Mouse (Mus musculus) C2C12 (cell line): ENCODE measurements around the gene Tbc1d1.

Experiments
- CEBPB ChIP-seq: IDR thresholded peaks from one replicate; pipeline ENCODE4 v1.6.1; 2011; ENCODE audit warnings: low read depth, mild to moderate bottlenecking, control low read depth, moderate library complexity
- CTCF ChIP-seq: IDR thresholded peaks from one replicate; pipeline ENCODE4 v1.5.1; 2011; ENCODE audit not compliant: control insufficient read depth, insufficient read depth, insufficient read length
- FOSL1 ChIP-seq: IDR thresholded peaks from one replicate; pipeline ENCODE4 v1.8.0; 2011; ENCODE audit warnings: mild to moderate bottlenecking, low read length; ENCODE audit not compliant: poor library complexity, insufficient read depth, severe bottlenecking
- MAX ChIP-seq: IDR thresholded peaks from one replicate; pipeline ENCODE4 v1.6.1; 2011; ENCODE audit warnings: mild to moderate bottlenecking, control low read depth
- MYOD1 ChIP-seq: IDR thresholded peaks from one replicate; pipeline ENCODE4 v1.6.1; 2011; ENCODE audit warnings: low read depth; ENCODE audit not compliant: control insufficient read depth, insufficient read length
- MYOG ChIP-seq: IDR thresholded peaks from one replicate; pipeline ENCODE4 v1.6.1; 2011; ENCODE audit not compliant: control insufficient read depth, insufficient read length; ENCODE audit errors: extremely low read depth
- USF1 ChIP-seq: IDR thresholded peaks from one replicate; pipeline ENCODE4 v1.6.1; 2011; ENCODE audit warnings: low read depth, mild to moderate bottlenecking, control low read depth, moderate library complexity

- TF ChIP-seq CTCF (no peak), FOSL1 (no peak), MAX (no peak), CEBPB (no peak), MYOG (no peak), USF1 (no peak), MYOD1 (no peak)
These were observed 202.8 kb downstream of the Tbc1d1 start for GRCm38 (mm10) chr5:64358639-64359584.
